Mouse (Mus musculus): ENCODE measurements at regions not wholly inside any gene's neighbourhood (a gene's known extent, or its start where the extent isn't known, plus 50 kb on each side); places are given as distances from the start of the nearest gene placed in this dataset.

GRCm38 (mm10) chr13:52003946-52004539 lies 157.6 kb downstream of the Gadd45g start:
- H3K36me3 ChIP-seq (ENCODE audit: control insufficient read depth, insufficient read depth, low read length, poor library complexity, severe bottlenecking) = no peaks in the 10 kb centered on the region
- no peaks in the 10 kb centered on the region for H3K4me1 ChIP-seq (ENCODE audit: control insufficient read depth, insufficient read depth, low read length)
- H3K9me3 ChIP-seq (replicated peaks; ENCODE audit: control insufficient read depth, insufficient read depth, low read length, poor library complexity, severe bottlenecking) = no peaks in the 10 kb centered on the region
- no peak overlapping the region for H3K4me3 ChIP-seq (ENCODE audit: low read depth, low read length)
- no peak for TF ChIP-seq EP300 (IDR thresholded peaks at IDR 0.05; ENCODE audit: insufficient read depth, low read depth, low read length)
- TF ChIP-seq POLR2A (IDR thresholded peaks at IDR 0.05; ENCODE audit: insufficient read depth, low read length) = no peak
- TF ChIP-seq CTCF (IDR thresholded peaks at IDR 0.05; ENCODE audit: low read depth, low read length) = no peak
- no peak overlapping the region for H3K27ac ChIP-seq (ENCODE audit: insufficient read depth, low read length)
- no peaks in the 10 kb centered on the region for H3K27me3 ChIP-seq (ENCODE audit: control insufficient read depth, insufficient read depth, low read length, poor library complexity, severe bottlenecking)
- H3K9ac ChIP-seq (ENCODE audit: low read depth, poor library complexity, severe bottlenecking) = no peak overlapping the region

- no peak overlapping the region for H3K4me3 ChIP-seq (ENCODE audit: low read depth, low read length)
- no peaks in the 10 kb centered on the region for H3K36me3 ChIP-seq (ENCODE audit: control insufficient read depth, insufficient read depth, low read length, poor library complexity, severe bottlenecking)
- no peak overlapping the region for H3K9ac ChIP-seq (ENCODE audit: low read depth, poor library complexity, severe bottlenecking)
- H3K27ac ChIP-seq (ENCODE audit: insufficient read depth, low read length) = no peak overlapping the region
- H3K4me1 ChIP-seq (ENCODE audit: control insufficient read depth, insufficient read depth, low read length) = no peaks in the 10 kb centered on the region
- no peaks in the 10 kb centered on the region for H3K9me3 ChIP-seq (replicated peaks; ENCODE audit: control insufficient read depth, insufficient read depth, low read length, poor library complexity, severe bottlenecking)
- H3K27me3 ChIP-seq (ENCODE audit: control insufficient read depth, insufficient read depth, low read length, poor library complexity, severe bottlenecking) = no peaks in the 10 kb centered on the region
- TF ChIP-seq EP300 (IDR thresholded peaks at IDR 0.05; ENCODE audit: insufficient read depth, low read depth, low read length) (no peak), POLR2A (IDR thresholded peaks at IDR 0.05; ENCODE audit: insufficient read depth, low read length) (no peak), CTCF (IDR thresholded peaks at IDR 0.05; ENCODE audit: low read depth, low read length) (no peak)
Observed at GRCm38 (mm10) chr13:52007585-52008395, 161.3 kb downstream of the Gadd45g start.

- H3K27me3 ChIP-seq (ENCODE audit: control insufficient read depth, insufficient read depth, low read length, poor library complexity, severe bottlenecking) = no peaks in the 10 kb centered on the region
- TF ChIP-seq CTCF (IDR thresholded peaks at IDR 0.05; ENCODE audit: low read depth, low read length) = no peak
- TF ChIP-seq EP300 (IDR thresholded peaks at IDR 0.05; ENCODE audit: insufficient read depth, low read depth, low read length) = no peak
- TF ChIP-seq POLR2A (IDR thresholded peaks at IDR 0.05; ENCODE audit: insufficient read depth, low read length) = no peak
- no peak overlapping the region for H3K4me3 ChIP-seq (ENCODE audit: low read depth, low read length)
- H3K4me1 ChIP-seq (ENCODE audit: control insufficient read depth, insufficient read depth, low read length) = no peaks in the 10 kb centered on the region
- no peak overlapping the region for H3K9ac ChIP-seq (ENCODE audit: low read depth, poor library complexity, severe bottlenecking)
- H3K27ac ChIP-seq (ENCODE audit: insufficient read depth, low read length) = no peak overlapping the region
- no peaks in the 10 kb centered on the region for H3K9me3 ChIP-seq (replicated peaks; ENCODE audit: control insufficient read depth, insufficient read depth, low read length, poor library complexity, severe bottlenecking)
- H3K36me3 ChIP-seq (ENCODE audit: control insufficient read depth, insufficient read depth, low read length, poor library complexity, severe bottlenecking) = no peaks in the 10 kb centered on the region
Observed at GRCm38 (mm10) chr13:52009231-52009630, 162.8 kb downstream of the Gadd45g start.

GRCm38 (mm10) chr13:52009766-52010165 lies 163.3 kb downstream of the Gadd45g start:
- H3K4me3 ChIP-seq (ENCODE audit: low read depth, low read length) = no peak overlapping the region
- TF ChIP-seq CTCF (IDR thresholded peaks at IDR 0.05; ENCODE audit: low read depth, low read length) = no peak
- TF ChIP-seq POLR2A (IDR thresholded peaks at IDR 0.05; ENCODE audit: insufficient read depth, low read length) = no peak
- no peak for TF ChIP-seq EP300 (IDR thresholded peaks at IDR 0.05; ENCODE audit: insufficient read depth, low read depth, low read length)
- H3K4me1 ChIP-seq (ENCODE audit: control insufficient read depth, insufficient read depth, low read length) = no peaks in the 10 kb centered on the region
- no peaks in the 10 kb centered on the region for H3K9me3 ChIP-seq (replicated peaks; ENCODE audit: control insufficient read depth, insufficient read depth, low read length, poor library complexity, severe bottlenecking)
- H3K27ac ChIP-seq (ENCODE audit: insufficient read depth, low read length) = no peak overlapping the region
- H3K27me3 ChIP-seq (ENCODE audit: control insufficient read depth, insufficient read depth, low read length, poor library complexity, severe bottlenecking) = no peaks in the 10 kb centered on the region
- no peaks in the 10 kb centered on the region for H3K36me3 ChIP-seq (ENCODE audit: control insufficient read depth, insufficient read depth, low read length, poor library complexity, severe bottlenecking)
- H3K9ac ChIP-seq (ENCODE audit: low read depth, poor library complexity, severe bottlenecking) = no peak overlapping the region

- no peaks in the 10 kb centered on the region for H3K9me3 ChIP-seq (replicated peaks; ENCODE audit: control insufficient read depth, insufficient read depth, low read length, poor library complexity, severe bottlenecking)
- no peak overlapping the region for H3K4me3 ChIP-seq (ENCODE audit: low read depth, low read length)
- TF ChIP-seq POLR2A (IDR thresholded peaks at IDR 0.05; ENCODE audit: insufficient read depth, low read length) = no peak
- no peak for TF ChIP-seq EP300 (IDR thresholded peaks at IDR 0.05; ENCODE audit: insufficient read depth, low read depth, low read length)
- no peaks in the 10 kb centered on the region for H3K36me3 ChIP-seq (ENCODE audit: control insufficient read depth, insufficient read depth, low read length, poor library complexity, severe bottlenecking)
- H3K27ac ChIP-seq (ENCODE audit: insufficient read depth, low read length) = no peak overlapping the region
- no peaks in the 10 kb centered on the region for H3K4me1 ChIP-seq (ENCODE audit: control insufficient read depth, insufficient read depth, low read length)
- H3K27me3 ChIP-seq (ENCODE audit: control insufficient read depth, insufficient read depth, low read length, poor library complexity, severe bottlenecking) = no peaks in the 10 kb centered on the region
- H3K9ac ChIP-seq (ENCODE audit: low read depth, poor library complexity, severe bottlenecking) = no peak overlapping the region
Observed at GRCm38 (mm10) chr13:52011001-52011400, 164.5 kb downstream of the Gadd45g start.

GRCm38 (mm10) chr13:52013182-52013581 lies 166.7 kb downstream of the Gadd45g start:
- Histone ChIP-seq H3K36me3 (ENCODE audit: control insufficient read depth, insufficient read depth, low read length, poor library complexity, severe bottlenecking) (no peaks in the 10 kb centered on the region), H3K27ac (ENCODE audit: insufficient read depth, low read length) (no peak overlapping the region), H3K4me1 (ENCODE audit: control insufficient read depth, insufficient read depth, low read length) (no peaks in the 10 kb centered on the region), H3K9me3 (replicated peaks; ENCODE audit: control insufficient read depth, insufficient read depth, low read length, poor library complexity, severe bottlenecking) (no peaks in the 10 kb centered on the region), H3K9ac (ENCODE audit: low read depth, poor library complexity, severe bottlenecking) (no peak overlapping the region), H3K27me3 (ENCODE audit: control insufficient read depth, insufficient read depth, low read length, poor library complexity, severe bottlenecking) (no peaks in the 10 kb centered on the region), H3K4me3 (ENCODE audit: low read depth, low read length) (no peak overlapping the region)
- TF ChIP-seq EP300 (IDR thresholded peaks at IDR 0.05; ENCODE audit: insufficient read depth, low read depth, low read length) (no peak), CTCF (IDR thresholded peaks at IDR 0.05; ENCODE audit: low read depth, low read length) (no peak), POLR2A (IDR thresholded peaks at IDR 0.05; ENCODE audit: insufficient read depth, low read length) (no peak)

Data from ES-Bruce4 (cell line).